Mouse (Mus musculus) 416B (cell line): ENCODE results near the gene Sun5.
"Not testable (repeated sequence)": the region's sequence is repeated elsewhere in the genome, so short reads cannot be mapped to it uniquely, and the experiment has no call there.

Experiments used
- DNase-seq: peaks from one replicate; pipeline ENCODE4 v3.0.0; 2011; ENCODE audit warnings: low read depth

Sun5 gene

GRCm38 (mm10) chr2:153870984-153871383 is at the start of gene Sun5:
Sun5 (minus strand) TSS chr2:153871084.
- DNase-seq = no peak

- DNase-seq = no peak
Observed at GRCm38 (mm10) chr2:153917930-153918329, 47.0 kb upstream of the Sun5 start, which contains the start of gene Bpifb3. Bpifb3 (plus strand) TSS chr2:153918230.

GRCm38 (mm10) chr2:153914151-153914550 is 43.3 kb upstream of the Sun5 start:
- peak; percentile 20 for DNase-seq

- DNase-seq = no peak
Observed at GRCm38 (mm10) chr2:153906626-153907025, 35.7 kb upstream of the Sun5 start.

- DNase-seq = no peak
Observed at GRCm38 (mm10) chr2:153902726-153903125, 31.8 kb upstream of the Sun5 start.

- DNase-seq = no peak
Observed at GRCm38 (mm10) chr2:153900088-153900487, 29.2 kb upstream of the Sun5 start, which contains the start of gene Bpifb6. Bpifb6 (plus strand) TSS chr2:153900388.

GRCm38 (mm10) chr2:153899111-153899510 is 28.2 kb upstream of the Sun5 start:
- no peak for DNase-seq

- no peak for DNase-seq
Observed at GRCm38 (mm10) chr2:153874745-153875144, 3.9 kb upstream of the Sun5 start, which contains the start of gene Bpifb2. Bpifb2 (plus strand) TSS chr2:153875045.

GRCm38 (mm10) chr2:153861960-153862359 is 8.9 kb downstream of the Sun5 start:
- DNase-seq = no peak

GRCm38 (mm10) chr2:153860715-153861114 is 10.2 kb downstream of the Sun5 start:
- no peak for DNase-seq

- DNase-seq = no peak
Observed at GRCm38 (mm10) chr2:153860315-153860714, 10.6 kb downstream of the Sun5 start.

GRCm38 (mm10) chr2:153859581-153859980 is 11.3 kb downstream of the Sun5 start:
- no peak for DNase-seq

- no peak for DNase-seq
Observed at GRCm38 (mm10) chr2:153853544-153853943, 17.3 kb downstream of the Sun5 start.

GRCm38 (mm10) chr2:153851030-153851360 is 19.9 kb downstream of the Sun5 start:
- DNase-seq = peak; percentile 80

- DNase-seq = peak; percentile 61
Observed at GRCm38 (mm10) chr2:153850351-153851029, 20.4 kb downstream of the Sun5 start.

- no peak for DNase-seq
Observed at GRCm38 (mm10) chr2:153848389-153848788, 22.5 kb downstream of the Sun5 start.

GRCm38 (mm10) chr2:153842854-153843253 is 28.0 kb downstream of the Sun5 start:
- DNase-seq = no peak

GRCm38 (mm10) chr2:153833291-153833690 is 37.6 kb downstream of the Sun5 start:
- DNase-seq = no peak

GRCm38 (mm10) chr2:153828704-153829103 is 42.2 kb downstream of the Sun5 start:
- no peak for DNase-seq

GRCm38 (mm10) chr2:153827171-153827830 is 43.6 kb downstream of the Sun5 start:
- DNase-seq = peak; percentile 56

- DNase-seq = not testable (repeated sequence)
Observed at GRCm38 (mm10) chr2:153825900-153826299, 45.0 kb downstream of the Sun5 start.

GRCm38 (mm10) chr2:153824593-153824992 is 46.3 kb downstream of the Sun5 start:
- no peak for DNase-seq

GRCm38 (mm10) chr2:153822005-153822543 is 48.8 kb downstream of the Sun5 start:
- DNase-seq = no peak
